Mouse (Mus musculus) G1E (cell line): ENCODE data around the gene Atp10a. TPM values are rescaled to one million over a fixed set of nuclear protein-coding genes. Genes with fewer than 3 reads are reported as not detected.
"Not testable (repeated sequence)": the region's sequence is repeated elsewhere in the genome, so short reads cannot be mapped to it uniquely, and the experiment has no call there.

ENCODE experiments used
- ATAC-seq: 2 replicates; pipeline ENCODE4 v1.8.0; 2016; ENCODE audit warnings: mild to moderate bottlenecking; ENCODE audit not compliant: insufficient number of reproducible peaks, poor library complexity, low FRiP score, severe bottlenecking; ENCODE audit errors: extremely low read depth
- DNase-seq: peaks from one replicate; pipeline ENCODE4 v3.0.0; 2012; ENCODE audit warnings: low spot score
- H3K27me3 ChIP-seq: 2 replicates; pipeline ENCODE4 v1.6.1; 2012; ENCODE audit warnings: mild to moderate bottlenecking, low read length, inconsistent platforms; ENCODE audit not compliant: insufficient read depth
- H3K36me3 ChIP-seq: replicated peaks from 2 replicates; pipeline ENCODE3; 2012; ENCODE audit warnings: mild to moderate bottlenecking, inconsistent platforms
- H3K4me1 ChIP-seq: 2 replicates; pipeline ENCODE4 v1.6.1; 2012; ENCODE audit warnings: low read depth, low read length, inconsistent platforms, mixed read lengths; ENCODE audit not compliant: insufficient read depth
- H3K4me3 ChIP-seq: 2 replicates; pipeline ENCODE4 v1.5.1; 2012; ENCODE audit warnings: low read depth, mild to moderate bottlenecking, inconsistent platforms, low read length, moderate library complexity, mixed read lengths
- H3K9me3 ChIP-seq: replicated peaks from 2 replicates; pipeline ENCODE4 v1.6.1; 2012; ENCODE audit warnings: inconsistent platforms
- CTCF ChIP-seq: IDR thresholded peaks from 2 replicates; pipeline ENCODE4 v1.5.1; 2012; ENCODE audit warnings: low read depth, low read length, inconsistent platforms, mixed read lengths
- GATA1 ChIP-seq: IDR thresholded peaks from 2 replicates; pipeline ENCODE4 v1.6.1; 2012; ENCODE audit warnings: borderline replicate concordance, low read length, inconsistent platforms, mixed read lengths
- GATA2 ChIP-seq: IDR thresholded peaks from 2 replicates; pipeline ENCODE4 v1.6.1; 2012; ENCODE audit warnings: low read depth, low read length, inconsistent platforms, borderline replicate concordance
- POLR2AphosphoS5 ChIP-seq: IDR thresholded peaks from 2 replicates; pipeline ENCODE4 v1.6.1; 2012; ENCODE audit warnings: low read depth, low read length, inconsistent platforms; ENCODE audit not compliant: insufficient replicate concordance
- TAL1 ChIP-seq: conservative IDR thresholded peaks from 2 replicates; pipeline ENCODE4 v1.6.1; 2012; ENCODE audit warnings: low read depth, low read length, inconsistent platforms, mixed read lengths
- polyA plus RNA-seq: library from polyadenylated mRNA; stranded (reverse); fragments of >175 nt; gene quantifications from 2 replicates; pipeline ENCODE4 v1.2.3, GENCODE M21; 2012
- total RNA-seq, 2 experiments: library from RNA; stranded (forward) in 1 of 2; stranded (reverse) in 1 of 2; fragments of 200-1000 nt in 1 of 2; fragments of >200 nt in 1 of 2; fragmentation: Nextera tagmentation in 1 of 2; gene quantifications; 2 replicates each; pipeline ENCODE4 v1.2.3; 2014 to 2017

Gene Atp10a
- total and polyA plus RNA-seq, 3 experiments: not detected

DNA sequence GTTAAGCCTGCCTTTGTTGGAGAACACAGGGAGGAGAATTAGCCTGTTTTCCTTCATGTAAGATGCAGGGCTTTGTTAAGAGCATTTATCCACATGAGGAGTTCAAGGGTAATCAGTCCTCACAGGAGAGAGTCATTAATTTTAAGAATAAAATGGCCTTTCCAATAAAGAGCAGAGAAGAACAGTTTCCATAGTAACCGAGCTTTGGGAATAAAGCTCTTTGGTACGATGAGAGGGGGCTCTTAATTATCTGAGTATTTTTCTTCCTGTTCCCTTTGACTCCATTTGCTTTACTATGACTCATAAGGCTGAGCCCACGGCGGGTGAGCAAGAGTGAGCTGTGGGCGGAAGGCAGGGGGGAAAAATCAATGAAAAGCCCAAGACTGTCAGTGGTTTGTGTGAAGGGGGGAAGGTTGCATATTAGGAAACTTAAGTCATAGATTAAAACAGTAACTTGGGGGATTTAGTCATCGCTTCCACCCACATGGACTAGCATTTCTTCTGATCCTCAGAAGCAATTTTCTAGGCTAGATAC is 166.2 kb downstream of the Atp10a start:
- TF ChIP-seq GATA1: no peak
- TF ChIP-seq POLR2AphosphoS5: no peak
- no peak for TF ChIP-seq GATA2
- TF ChIP-seq CTCF: no peak
- no peak for TF ChIP-seq TAL1
- Histone ChIP-seq H3K27me3 (no peaks in the 10 kb centered on the region), H3K4me1 (no peaks in the 10 kb centered on the region), H3K36me3 (no peaks in the 10 kb centered on the region), H3K9me3 (peaks cover 21% of the 10 kb centered on the region), H3K4me3 (no peak overlapping the region)
- ATAC-seq (no peak), DNase-seq (no peak)

DNA sequence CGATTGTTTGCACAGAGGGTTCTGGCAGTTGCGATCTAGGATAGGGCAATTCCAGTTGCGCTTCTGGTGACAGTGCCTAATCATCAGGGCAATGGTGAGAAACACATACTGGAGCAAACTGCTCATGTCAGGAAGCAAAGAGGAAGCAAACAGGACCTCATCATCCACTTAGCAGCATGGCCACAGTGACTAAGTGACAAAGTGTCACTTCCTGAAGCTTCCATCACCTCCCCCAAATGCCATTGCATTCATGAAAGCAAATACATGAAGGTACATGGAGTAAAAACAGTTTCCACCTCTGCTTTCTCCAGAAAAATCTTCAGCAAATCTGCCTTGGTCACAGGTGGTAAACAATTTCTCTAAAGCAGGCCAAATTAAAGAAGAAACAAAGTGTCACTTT is 168.7 kb downstream of the Atp10a start:
- H3K36me3 ChIP-seq: no peaks in the 10 kb centered on the region
- H3K9me3 ChIP-seq: peaks cover 37% of the 10 kb centered on the region
- H3K27me3 ChIP-seq: no peaks in the 10 kb centered on the region
- no peaks in the 10 kb centered on the region for H3K4me1 ChIP-seq
- no peak for TF ChIP-seq GATA2
- no peak for TF ChIP-seq TAL1
- TF ChIP-seq CTCF: no peak
- no peak for TF ChIP-seq GATA1
- no peak for TF ChIP-seq POLR2AphosphoS5
- no peak overlapping the region for H3K4me3 ChIP-seq
- DNase-seq (no peak), ATAC-seq (no peak)

DNA sequence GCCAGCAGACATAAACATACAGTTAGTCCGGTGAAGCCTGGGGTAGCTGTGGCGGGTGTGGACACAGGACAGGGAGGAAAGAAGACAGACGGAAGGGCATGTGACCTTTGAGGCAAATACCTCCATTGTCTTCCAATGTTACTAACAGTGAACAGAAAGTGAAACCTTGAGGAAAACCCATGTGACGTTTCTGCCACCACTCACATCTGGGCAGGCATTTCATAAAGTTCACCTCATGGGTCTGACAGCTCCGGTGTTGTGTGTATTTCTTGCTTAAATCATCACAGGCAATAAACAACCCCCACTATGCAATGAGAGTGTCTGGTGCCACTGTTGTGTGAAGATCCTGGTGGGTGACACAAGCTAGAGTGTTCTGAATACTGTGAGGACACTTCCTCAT is 173.1 kb downstream of the Atp10a start:
- no peaks in the 10 kb centered on the region for H3K4me1 ChIP-seq
- no peak overlapping the region for H3K4me3 ChIP-seq
- no peaks in the 10 kb centered on the region for H3K36me3 ChIP-seq
- no peak for TF ChIP-seq CTCF
- no peak for TF ChIP-seq TAL1
- TF ChIP-seq GATA2: no peak
- no peak for TF ChIP-seq GATA1
- TF ChIP-seq POLR2AphosphoS5: no peak
- ATAC-seq (no peak), DNase-seq (no peak)
- H3K27me3 ChIP-seq: no peaks in the 10 kb centered on the region
- peaks cover 46% of the 10 kb centered on the region for H3K9me3 ChIP-seq

DNA sequence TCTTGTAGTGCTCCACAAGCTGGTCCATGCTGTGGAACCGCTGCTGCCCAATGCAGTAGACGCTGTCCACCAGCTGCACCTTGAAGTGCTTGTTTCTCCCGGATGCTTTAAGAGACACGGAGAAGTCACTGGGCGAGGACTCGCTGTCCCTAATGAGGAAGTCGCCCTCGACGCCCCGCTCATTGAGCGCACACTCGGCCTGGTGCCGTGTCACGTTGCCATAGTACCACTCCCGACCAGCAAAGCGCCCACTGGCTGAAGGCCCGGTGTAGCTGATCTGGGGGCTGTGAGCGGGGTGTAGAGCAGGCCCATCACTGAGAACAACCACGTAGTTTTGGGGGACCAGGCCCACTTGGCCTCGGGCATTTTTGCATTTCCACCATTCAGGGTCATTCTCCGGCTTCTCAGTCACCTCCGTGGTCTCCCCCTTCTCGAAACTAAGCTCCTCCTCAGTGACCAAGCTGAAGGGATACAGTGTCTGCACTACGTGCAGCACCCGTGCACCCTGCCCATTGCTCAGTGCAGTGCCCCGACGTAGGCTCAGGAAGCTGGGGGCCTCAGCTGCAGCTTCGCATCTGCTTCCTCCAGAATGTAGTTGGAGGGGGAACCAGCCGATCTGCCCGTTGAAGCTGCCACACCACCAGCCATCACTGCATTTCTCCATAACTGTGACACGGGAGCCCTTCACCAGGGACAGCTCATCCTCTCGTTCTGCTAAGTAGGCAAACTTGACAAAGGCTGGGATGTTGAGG is 181.1 kb downstream of the Atp10a start:
- peaks cover 16% of the 10 kb centered on the region for H3K9me3 ChIP-seq
- not testable (repeated sequence) for DNase-seq, H3K4me1 ChIP-seq, H3K4me3 ChIP-seq, H3K27me3 ChIP-seq, ATAC-seq, H3K36me3 ChIP-seq

DNA sequence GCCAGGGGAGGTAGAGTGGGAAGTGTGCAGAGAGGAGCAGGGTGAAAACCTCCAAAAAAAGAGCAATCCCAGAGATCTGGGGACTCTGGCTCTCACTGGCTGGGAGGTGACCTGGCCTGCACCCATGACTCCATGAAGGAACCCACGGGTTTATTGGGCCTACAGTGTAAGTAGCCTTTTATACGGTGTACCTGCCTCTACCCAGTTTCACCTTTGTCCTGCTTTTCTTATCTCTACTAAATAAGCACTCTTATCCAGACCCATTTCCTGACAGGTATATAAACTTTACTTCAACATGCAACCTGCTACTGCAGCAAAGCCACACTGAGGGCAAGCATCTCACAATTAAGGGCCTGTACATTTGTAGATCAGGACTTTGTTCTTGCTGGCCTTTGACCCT is 184.4 kb downstream of the Atp10a start:
- H3K36me3 ChIP-seq: no peaks in the 10 kb centered on the region
- no peak for ATAC-seq
- no peak for TF ChIP-seq GATA2
- TF ChIP-seq TAL1: no peak
- TF ChIP-seq GATA1: no peak
- no peak for TF ChIP-seq POLR2AphosphoS5
- no peak for TF ChIP-seq CTCF
- no peak for DNase-seq
- H3K9me3 ChIP-seq: peaks cover 21% of the 10 kb centered on the region
- no peaks in the 10 kb centered on the region for H3K4me1 ChIP-seq
- H3K4me3 ChIP-seq: no peak overlapping the region
- H3K27me3 ChIP-seq: no peaks in the 10 kb centered on the region

DNA sequence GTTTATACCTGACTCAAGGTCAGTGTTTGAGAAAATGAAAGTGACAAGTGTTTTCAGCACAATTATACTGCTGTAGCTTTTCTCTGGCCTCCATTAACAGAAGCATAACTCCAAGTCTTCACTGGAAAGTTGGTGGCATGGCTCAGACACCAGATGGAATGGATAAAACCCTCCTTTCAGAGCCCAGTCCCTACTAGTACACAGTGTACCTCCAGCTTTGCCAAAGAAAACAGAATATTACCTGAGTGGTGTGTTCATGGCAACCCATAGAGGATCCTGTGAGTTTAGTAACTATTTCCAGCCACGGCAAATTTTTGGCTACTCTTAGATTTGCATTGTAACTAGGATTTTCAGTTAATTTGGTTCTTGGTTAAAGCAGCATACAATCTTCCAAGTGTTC is 185.1 kb downstream of the Atp10a start:
- Histone ChIP-seq H3K27me3 (no peaks in the 10 kb centered on the region), H3K4me3 (no peak overlapping the region), H3K9me3 (peaks cover 21% of the 10 kb centered on the region), H3K4me1 (no peaks in the 10 kb centered on the region), H3K36me3 (no peaks in the 10 kb centered on the region)
- no peak for DNase-seq
- no peak for ATAC-seq
- no peak for TF ChIP-seq POLR2AphosphoS5
- no peak for TF ChIP-seq CTCF
- no peak for TF ChIP-seq GATA1
- TF ChIP-seq TAL1: no peak
- TF ChIP-seq GATA2: no peak
